Mouse (Mus musculus) heart, postnatal 36 days (tissue): ENCODE data around the gene Kcnj1. TPM values are rescaled to one million over a fixed set of nuclear protein-coding genes. Genes with fewer than 3 reads are reported as not detected.
A peak's percentile ranks its signal among the peaks of the same experiment; 100 is the strongest.

Experiments
- DNase-seq, 2 experiments: peaks; one replicate each; pipeline ENCODE4 v3.0.0; 2021 to 2022
- intact Hi-C: fragments of 180-260 bp; cut with DNase I; formaldehyde crosslinking; loops from one replicate; pipeline ENCODE4 v1.15.1; 2025
- total RNA-seq, 2 experiments: library from RNA; stranded (reverse); gene quantifications; 2 replicates each; pipeline ENCODE4 v1.2.3; 2021

Kcnj1 gene
- total RNA-seq, 2 experiments from 2014 or later = not detected

DNA sequence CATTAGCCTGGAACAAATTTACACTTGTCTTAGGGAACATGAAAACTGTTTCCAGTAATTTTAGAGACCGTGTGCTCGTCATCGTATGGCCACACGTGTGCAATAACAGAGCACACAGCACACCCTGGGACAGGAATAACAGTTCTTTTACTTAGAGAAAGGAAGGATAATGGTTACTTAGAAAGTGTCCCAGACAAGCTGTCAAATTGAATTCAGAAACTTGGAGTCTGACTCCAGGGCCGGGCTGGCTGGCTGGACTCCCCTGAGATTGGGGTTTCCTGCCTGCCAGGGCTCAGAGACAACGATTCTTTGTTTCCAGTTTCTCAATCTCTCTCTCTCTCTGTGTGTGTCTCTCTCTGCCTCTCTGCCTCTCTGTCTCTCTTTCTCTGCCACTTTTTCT is 71.5 kb downstream of the Kcnj1 start:
- DNase-seq = peak; percentile 41 to 46
- intact Hi-C loops = no loop called here

DNA sequence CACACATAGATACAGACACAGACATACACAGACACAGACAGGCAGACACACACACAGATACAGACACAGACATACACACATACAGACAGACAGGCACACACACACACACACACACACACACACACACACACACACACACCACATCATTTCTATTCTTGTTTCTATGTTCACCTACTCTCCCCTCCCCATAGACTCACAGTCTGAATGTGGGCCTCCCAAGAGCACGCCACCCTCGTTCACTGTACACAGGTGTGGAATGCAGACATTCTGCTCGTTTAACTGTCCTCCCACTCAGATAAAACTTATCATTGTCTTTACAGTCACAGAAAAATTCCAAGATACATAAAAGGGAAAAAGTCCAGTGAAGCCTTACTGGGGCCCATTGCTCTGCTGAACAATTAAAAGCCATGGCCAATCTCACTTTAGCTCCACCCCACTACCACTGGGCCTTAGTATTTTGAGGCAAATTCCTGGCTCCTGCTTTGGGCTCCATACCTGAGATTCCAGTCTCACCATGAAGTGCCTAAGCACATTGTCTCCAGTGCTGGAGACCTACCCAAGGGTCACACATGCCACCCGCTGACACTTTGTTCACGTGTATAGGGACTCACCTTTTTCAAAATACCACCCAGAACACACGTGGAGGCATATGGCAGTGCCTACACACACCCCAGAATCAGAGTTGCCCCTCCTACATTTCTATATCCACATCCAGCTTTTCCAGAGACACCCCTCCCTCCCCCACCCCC is 72.3 kb downstream of the Kcnj1 start:
- intact Hi-C loops = no loop called here
- no peak for DNase-seq

DNA sequence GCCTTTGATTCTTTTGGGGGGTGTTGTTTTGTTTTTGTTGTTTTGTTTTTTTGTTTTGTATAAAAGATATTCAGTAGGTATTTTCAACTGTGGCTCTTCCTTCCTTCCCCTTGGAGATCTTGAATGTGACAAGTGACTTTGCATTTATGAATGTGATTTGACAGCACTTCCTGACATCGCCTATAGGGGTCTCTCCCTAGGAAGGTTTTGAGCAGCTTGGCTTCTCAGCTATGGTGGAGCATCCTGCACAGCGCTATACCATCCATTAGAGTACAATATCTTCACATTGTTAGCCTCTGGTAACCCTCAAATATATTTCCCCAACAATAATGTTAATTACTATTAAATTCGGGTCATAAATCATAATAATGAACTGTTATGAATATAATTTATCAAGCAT is 73.5 kb downstream of the Kcnj1 start:
- DNase-seq = no peak
- intact Hi-C loops = no loop called here

DNA sequence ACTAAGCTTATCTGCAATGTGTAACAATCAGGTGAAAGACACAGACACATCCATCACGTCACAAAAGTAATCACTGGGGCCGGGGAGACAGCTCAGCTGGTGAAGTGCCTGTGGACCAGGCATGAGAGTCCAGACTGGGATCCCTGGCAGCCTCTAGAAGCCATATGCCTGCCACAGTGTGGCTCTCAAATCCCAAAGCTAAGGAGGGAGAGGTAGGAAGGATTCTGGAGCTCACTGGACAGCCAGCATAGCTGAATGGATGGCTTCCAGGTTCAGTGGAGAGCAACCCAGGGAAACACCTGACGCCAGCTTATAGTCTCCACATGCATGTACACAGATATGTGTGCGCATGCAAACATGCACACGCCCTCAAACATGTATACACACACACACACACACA is 76.5 kb downstream of the Kcnj1 start:
- intact Hi-C loops = no loop called here
- DNase-seq = no peak

Other genes starting within 250 kb of the Kcnj1 start
- 10 to 100 TPM; 46.2 to 49.6 TPM for gene Kcnj5, start 28.1 kb upstream of the Kcnj1 start, total RNA-seq
- gene Fli1, start 170.4 kb downstream of the Kcnj1 start, total RNA-seq = 10 to 100 TPM; 28.2 to 28.8 TPM